Mouse (Mus musculus) C2C12 (cell line): ENCODE measurements around the gene Snrpd3.

ENCODE experiments used
- CEBPB ChIP-seq: IDR thresholded peaks from one replicate; pipeline ENCODE4 v1.6.1; 2011; ENCODE audit warnings: low read depth, mild to moderate bottlenecking, control low read depth, moderate library complexity
- CTCF ChIP-seq: IDR thresholded peaks from one replicate; pipeline ENCODE4 v1.5.1; 2011; ENCODE audit not compliant: control insufficient read depth, insufficient read depth, insufficient read length
- FOSL1 ChIP-seq: IDR thresholded peaks from one replicate; pipeline ENCODE4 v1.8.0; 2011; ENCODE audit warnings: mild to moderate bottlenecking, low read length; ENCODE audit not compliant: poor library complexity, insufficient read depth, severe bottlenecking
- USF1 ChIP-seq: IDR thresholded peaks from one replicate; pipeline ENCODE4 v1.6.1; 2011; ENCODE audit warnings: low read depth, mild to moderate bottlenecking, control low read depth, moderate library complexity

DNA sequence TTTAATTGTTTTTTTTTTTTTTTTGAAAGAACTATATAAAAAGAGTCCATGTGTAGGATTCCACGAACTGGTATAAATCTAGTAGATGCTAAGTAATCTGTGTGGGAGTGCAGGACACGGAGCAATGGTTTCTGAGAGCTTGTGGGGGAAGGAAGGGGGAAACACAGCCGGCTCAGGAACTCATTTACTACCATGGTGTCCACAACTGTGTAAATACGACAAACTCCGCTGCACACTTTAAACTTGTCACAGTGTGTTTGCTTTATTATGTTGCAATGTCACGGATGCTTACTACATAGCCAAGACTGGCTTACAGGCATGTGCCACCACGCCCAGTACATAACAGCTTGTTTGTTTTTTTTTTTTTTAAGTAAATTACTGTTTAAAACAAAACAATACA is 32.5 kb downstream of the Snrpd3 start:
- no peak for TF ChIP-seq CTCF
- no peak for TF ChIP-seq USF1
- TF ChIP-seq FOSL1 = no peak
- peak; percentile 11 for TF ChIP-seq CEBPB
